Mouse (Mus musculus): ENCODE data around the gene Gmfg.

Gene Gmfg

DNA sequence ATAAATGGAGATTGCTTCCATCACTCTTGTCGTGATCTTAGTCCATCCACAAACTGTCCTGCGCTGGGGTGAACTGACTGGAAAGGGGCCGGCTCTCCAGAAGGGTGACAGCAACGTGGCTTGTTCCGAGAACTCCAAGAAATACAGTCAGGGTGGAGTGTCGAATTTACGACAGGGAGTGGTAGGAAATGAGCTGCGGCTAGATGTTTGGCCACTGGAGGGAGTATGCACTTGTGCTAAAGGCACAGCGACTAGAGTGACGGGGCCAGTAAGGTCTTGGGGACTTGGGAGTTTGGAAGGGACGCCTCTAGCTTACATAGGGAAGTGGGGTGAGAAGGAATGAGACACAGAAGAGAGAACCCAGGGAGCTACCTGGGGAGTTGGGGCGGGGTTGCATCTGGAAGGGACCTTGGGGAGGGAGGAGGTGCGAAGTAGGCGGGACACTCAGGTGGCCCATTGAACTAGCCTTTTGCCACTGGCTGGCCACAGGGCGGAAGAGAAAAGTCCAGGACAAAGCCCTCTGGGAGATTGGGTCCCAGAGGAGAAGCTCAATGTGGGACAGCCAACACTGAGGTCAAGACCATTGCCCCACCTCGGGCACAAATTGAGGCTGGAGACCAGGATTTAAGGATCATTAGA lies at the start of gene Gmfg:
Gene Gmfg (plus strand): TSS at position 516 of the 639 bp plus-strand sequence.
- peak; percentile 65 for DNase-seq

DNA sequence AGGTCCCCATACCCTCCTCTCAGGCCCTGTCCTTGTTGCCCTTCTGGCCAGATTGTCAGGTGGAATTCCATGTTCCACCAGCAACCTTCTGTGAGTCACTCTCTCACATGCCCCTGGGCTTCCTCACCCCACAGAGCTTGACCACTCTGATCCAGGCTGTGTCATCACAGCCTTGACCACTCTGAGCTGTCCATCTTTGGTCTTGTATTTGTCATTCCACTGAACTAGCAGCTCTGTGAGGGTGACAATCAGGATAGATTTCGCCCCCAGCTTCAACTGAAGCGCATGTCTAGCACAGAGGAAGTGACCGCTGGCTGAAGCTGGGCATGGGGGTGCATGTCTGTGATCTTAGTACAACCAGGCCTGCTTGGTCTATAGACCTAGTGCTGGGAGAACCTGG lies 46.9 kb upstream of the Gmfg start:
- DNase-seq = no peak

DNA sequence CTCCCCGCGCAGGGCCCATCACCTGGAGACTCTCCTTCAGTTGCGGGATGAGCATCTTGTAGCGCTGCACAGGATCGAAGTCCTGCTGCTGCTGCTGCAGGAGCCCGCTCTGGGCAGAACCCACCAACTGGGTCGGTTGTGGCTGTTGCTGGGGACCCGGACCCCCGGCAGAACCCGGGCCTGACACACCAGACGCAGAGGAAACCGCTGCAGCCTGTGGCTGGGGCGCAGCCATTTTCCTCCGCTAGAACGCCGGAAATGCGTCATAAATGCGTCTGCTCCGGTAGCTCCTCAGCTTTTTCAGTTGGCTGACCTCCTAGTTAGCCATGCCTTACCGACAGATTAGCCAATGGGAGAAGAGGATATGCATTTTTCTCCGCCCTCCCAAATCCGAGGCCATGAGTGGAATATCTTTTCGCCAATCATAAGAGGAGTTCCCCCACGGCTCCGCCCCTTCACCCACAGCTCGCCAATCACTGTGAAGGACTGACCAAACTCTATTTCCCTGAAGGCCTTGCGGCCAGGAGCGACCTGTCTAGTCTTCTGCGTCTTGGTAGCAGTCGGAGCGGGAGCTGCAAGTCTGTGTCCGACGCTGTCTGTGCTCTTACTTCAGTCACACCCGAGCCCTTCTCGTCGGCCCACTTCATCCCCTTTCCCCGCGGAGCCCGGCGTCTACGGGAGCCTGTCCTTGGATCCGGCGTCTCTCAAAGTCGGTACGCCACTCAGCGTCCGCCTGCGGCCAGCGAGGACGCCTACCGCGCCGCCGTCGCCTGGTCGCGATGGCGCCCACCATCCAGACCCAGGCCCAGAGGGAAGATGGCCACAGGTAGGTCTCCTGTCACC lies 44.6 kb upstream of the Gmfg start, which contains the start of the genes Med29 and Paf1:
Gene Med29 (minus strand): TSS at position 280 of the 843 bp plus-strand sequence.
Gene Paf1 (plus strand): TSS at position 523 of the 843 bp plus-strand sequence.
- DNase-seq = peak; percentile 97

DNA sequence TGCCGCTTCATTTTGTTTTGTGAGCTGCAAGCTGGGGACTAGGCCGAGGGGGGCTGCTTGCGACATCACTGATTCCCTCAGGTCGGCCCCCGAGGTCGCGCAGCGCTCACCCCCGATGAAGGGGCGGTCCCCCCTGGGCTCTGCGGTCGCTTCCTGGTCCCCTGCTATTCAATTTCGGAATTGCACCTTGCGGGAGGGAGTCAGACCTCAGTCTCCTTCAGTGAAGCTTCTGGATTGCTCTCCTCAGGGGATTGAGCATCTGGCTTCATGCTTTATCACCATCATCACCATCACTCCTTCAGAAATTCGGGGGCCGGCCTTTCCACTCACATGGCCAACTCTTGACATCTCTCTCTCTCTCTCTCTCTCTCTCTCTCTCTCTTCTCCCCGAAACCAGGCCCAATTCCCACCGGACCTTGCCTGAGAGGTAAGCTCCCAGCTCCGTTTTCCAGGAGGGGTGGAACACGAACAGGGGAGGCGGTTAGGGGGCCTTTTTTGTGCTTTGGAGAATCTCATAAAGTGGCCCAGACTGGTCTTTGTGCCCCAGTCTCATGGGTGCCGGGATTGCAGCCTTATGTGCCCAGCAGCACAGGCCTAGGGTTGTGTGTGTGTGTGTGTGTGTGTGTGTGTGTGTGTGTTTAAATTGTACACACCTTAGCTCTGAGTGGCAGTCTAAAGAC lies 43.8 kb upstream of the Gmfg start:
- DNase-seq = no peak

DNA sequence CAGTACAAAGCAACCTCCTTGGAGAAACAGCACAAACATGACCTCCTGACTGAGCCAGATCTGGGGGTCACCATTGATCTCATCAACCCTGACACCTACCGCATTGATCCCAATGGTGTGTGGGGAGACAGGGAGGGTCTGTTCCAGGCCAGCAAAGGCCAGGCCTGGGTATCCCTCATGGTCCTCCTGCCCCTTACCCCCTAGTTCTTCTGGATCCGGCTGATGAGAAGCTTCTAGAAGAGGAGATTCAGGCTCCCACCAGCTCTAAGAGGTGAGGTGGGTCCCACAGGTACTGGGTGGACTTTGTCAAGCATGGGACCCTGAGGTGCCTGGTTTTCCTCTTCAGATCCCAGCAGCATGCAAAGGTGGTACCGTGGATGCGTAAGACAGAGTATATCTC lies 41.8 kb upstream of the Gmfg start:
- no peak for DNase-seq

DNA sequence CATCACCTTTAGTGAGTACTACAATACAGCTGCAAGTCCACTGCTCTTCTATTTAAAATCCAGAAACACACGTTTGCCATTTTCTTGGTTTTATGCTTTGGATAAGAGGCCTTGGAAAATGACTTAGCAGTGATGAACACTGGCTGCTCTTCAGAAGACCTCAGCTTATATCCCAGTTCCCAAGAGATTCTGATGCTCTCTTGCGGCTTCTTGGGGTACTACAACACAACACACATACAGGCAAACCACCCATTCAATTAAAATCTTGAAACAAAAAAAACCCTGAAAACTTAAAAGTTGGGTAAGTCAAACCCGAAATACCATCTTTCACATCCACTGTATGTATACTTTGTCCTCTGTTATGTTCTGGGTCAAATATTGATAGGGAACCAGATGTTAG lies 39.2 kb upstream of the Gmfg start:
- no peak for DNase-seq

DNA sequence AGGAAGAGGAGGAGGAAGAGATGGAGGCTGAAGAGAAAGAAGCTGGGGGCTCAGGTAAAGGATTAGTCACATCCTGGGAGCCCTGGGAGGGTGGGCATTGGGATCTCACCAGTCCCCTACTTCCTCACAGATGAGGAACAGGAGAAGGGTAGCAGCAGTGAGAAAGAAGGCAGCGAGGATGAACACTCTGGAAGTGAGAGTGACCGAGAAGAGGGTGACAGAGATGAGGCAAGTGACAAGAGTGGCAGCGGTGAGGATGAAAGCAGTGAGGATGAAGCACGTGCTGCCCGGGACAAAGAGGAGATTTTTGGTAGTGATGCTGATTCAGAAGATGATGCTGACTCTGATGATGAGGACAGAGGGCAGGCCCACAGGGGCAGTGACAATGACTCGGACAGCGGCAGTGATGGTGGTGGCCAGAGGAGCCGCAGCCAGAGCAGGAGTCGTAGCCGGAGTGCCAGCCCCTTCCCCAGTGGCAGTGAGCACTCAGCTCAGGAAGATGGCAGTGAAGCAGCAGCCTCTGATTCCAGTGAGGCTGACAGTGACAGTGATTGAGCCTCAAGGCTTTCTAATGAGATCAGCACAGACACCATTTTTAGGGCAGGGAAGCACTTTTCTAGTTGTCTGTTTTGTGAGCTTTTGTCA lies 38.4 kb upstream of the Gmfg start:
- DNase-seq = no peak

DNA sequence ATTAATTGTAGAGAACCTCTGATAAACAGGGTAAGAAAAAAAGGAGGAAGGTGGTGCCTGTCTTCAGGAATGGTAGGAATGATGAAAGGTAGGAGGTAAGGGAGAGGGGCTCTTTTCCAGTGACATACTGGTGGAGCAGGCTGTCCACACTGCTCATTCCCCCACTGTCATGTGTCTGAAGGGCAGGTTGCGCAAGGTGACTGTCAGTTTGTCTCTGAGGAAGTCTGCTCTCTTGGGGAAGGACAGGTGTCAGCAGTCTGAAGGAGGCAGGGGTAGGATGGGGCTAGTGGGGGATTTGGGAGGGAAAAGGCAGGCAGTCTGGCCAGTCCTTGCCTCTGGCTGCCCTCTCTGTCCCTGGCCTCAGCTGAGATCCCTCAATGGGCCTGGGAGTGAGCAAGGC lies 36.2 kb upstream of the Gmfg start:
- no peak for DNase-seq

DNA sequence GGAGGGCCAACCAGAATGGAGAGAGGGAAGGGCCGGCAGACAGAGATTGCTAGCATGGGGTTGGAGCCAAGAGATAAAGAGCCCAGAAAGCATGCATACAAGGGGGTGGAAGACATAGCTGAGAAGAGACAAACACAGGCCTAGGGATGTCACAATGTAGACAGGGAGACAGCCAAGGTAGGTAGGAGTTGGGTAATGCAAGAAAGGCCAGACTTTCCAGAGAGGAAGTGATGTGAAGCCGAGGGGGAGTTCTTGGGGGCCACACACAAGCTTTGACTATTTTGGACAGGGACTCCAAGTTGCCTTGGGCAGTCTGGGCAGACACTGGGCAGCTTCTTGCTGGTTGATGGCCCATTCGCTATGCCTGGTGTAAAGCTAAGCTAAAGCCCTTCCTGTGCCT lies 35.3 kb upstream of the Gmfg start:
- DNase-seq = no peak

DNA sequence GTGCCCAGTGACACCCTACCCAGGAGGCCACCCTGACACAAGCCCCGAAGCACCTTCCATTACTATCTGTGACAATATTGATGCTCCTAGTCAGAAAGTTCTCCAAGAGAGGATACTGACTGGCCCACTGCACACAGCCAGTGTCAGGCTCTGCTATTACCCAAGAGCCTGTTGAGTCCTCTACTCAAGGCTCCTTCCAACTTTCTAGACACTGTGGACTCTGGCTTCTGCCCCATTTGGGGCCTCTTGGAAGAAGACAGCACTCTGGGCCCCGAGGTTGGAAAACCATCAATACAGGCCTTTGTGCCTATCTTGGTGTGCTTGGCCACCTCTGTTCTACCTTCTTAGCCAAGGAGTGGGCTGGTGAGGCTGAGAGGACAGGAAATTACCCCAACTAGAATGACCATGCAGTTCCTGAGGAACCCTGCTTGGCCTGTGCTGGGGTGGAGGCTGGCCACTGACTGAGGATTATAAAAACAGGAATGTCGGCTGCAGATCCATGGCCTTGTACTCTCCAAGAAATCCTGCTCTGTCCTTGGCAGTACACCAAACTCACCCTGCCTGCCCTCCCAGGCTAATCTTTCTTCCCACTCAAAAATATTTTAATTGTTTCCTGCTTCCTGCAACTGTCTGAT lies 26.3 kb upstream of the Gmfg start:
- DNase-seq = no peak

DNA sequence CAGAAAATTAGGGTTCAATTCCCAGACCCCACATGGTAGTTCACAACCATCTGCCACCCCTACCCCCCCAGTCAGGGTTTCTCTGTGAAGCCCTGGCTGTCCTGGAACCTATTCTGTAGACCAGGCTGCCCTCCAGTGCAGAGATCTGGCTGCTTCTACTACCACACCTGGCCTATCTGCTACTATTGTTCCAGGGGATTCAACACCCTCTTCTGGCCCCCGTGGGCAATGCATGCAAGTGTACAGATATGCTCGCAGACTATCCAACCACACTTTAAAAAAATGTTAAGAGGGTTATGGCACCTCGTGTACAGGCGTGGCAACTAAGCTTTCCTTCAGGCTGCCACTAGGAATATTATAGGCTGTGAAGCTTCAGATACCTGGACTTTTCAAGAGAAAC lies 24.4 kb upstream of the Gmfg start:
- DNase-seq = no peak

DNA sequence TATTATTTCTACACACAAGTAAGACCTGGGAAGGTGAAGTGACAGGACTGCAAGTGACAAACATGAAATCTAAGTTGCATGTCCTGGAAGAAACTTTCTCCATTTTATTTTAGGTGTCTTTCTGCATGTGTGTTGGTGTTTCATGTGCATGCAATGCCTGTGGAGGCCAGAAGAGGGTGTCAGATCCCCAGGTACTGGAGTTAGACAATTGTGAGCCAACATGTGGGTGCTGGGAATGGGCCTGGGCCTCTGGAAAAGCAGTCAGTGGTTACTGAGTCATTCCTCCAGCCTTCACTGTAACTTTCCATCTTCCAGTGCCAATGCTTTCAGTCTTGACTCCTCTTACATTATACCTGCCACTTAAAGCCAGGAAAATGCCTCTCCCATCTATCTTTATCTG lies 19.9 kb upstream of the Gmfg start:
- no peak for DNase-seq

DNA sequence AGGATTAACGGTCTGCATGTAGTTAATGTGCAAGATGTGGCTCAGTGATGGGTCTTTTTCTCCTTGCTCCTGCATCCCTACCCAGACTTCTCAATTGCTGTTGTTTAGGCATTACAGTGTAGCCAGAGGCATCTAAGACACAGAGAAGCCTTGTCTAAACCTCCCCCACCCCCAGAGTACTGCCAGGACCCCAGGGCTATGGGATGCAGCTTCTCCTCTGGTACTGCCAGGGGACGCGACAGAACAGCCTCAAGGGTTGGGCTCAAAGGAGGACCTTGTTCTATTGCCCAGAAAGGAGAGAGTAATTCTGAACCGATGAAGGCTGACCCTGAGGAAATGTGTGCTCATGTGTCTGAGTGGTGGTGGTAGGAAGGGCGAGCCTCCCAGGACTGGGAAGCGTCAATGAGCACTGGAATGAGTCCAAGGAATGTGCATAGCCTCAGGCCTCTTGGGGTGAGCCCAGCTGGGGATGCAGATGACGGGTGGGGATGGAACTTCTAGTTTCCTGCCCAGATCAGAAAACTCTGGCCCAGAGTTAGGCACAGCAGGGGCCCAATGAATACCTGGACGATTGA lies 19.1 kb upstream of the Gmfg start:
- no peak for DNase-seq

DNA sequence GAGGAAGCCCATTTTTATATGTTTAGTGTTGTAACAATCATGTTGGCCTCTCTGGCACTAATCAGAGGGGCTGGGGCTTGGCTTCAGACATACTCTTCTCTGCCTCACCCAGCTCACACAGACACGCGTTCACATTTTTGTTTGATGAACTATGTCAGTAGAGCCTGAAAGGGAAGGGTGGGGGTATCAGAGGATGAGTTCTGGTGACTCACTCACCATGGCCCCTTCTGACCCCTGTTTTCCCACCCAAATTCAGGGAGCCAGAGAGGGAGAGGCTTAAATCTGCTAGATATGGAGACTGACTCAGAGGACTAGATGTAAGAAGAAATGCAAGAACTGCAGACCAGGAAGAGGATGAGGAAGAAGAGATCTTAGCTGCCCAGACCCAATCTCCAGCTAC lies 17.8 kb upstream of the Gmfg start:
- DNase-seq = no peak

DNA sequence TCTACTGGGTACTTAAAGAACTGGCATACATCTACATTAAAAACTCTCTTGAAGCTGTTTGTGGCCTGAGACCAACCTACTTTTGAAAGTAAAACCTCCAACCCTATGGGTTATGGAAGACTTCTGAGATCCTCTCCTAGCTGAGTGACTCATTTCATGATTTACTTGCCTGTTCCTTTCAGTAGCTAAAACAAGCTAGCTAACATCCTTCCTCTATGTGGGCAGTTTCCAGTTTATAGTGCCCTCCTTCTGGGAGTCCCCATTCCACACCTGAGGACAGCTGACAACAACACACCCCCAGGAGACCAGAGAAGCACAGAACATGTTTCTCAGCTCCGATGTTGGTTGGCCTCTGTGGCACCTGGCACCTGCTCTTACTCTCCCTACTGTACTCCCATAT lies 14.2 kb upstream of the Gmfg start:
- no peak for DNase-seq

DNA sequence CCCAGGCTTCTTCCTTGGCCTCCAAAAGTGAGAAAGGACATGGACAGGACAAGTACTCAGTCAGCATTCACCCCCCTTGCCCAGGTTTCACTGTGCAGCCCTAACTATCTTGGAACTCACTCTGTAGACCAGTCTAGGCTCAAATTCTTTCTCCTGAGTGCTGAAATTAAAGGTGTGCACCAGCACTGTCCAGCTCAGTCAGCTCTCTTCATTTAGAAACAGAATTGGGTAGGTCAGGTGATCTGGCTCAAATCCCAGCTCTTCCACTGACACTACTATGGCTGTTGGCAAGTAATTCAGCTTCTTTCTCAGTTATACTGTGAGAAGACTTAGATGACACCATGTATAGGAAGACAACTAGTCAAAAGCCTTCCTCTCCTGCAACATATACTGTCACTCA lies 9.5 kb upstream of the Gmfg start:
- DNase-seq = no peak

DNA sequence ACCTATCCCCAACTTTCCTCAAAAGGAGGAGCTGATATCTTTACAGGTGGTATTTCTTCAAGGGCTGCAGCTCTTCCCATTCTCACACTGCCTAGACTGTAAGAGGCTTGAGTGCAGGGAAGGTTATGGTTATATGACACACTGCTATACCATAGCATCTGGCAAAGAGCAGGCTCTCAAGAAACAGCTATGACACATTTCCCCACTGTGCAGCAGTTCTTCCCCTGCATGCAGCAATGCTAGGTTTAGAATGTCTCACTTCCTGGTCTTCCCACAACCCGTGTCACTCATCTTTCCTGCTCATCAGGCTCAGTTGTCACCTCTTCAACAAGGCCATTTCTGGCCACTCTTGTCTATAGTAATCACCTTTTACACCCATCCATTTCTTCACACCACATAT lies 6.7 kb upstream of the Gmfg start:
- DNase-seq = no peak

DNA sequence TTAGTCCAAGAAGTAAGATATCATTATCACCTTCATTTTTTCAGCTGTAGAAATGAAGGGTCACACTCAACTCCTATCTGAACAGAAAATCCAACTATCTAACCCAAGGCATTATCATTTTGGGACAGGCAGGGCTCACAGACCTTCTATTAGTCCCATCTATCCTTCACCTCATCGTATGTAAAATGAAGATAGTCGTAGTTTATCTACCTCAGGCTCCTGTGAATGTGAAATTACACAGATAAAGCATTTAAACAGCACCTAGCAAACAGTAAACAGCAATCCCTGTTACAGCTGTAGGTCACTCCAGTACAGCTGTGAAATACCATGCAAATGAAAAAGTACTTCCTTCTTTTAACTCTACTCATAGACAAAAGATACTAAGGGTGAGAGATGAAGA lies 5.0 kb upstream of the Gmfg start:
- no peak for DNase-seq

DNA sequence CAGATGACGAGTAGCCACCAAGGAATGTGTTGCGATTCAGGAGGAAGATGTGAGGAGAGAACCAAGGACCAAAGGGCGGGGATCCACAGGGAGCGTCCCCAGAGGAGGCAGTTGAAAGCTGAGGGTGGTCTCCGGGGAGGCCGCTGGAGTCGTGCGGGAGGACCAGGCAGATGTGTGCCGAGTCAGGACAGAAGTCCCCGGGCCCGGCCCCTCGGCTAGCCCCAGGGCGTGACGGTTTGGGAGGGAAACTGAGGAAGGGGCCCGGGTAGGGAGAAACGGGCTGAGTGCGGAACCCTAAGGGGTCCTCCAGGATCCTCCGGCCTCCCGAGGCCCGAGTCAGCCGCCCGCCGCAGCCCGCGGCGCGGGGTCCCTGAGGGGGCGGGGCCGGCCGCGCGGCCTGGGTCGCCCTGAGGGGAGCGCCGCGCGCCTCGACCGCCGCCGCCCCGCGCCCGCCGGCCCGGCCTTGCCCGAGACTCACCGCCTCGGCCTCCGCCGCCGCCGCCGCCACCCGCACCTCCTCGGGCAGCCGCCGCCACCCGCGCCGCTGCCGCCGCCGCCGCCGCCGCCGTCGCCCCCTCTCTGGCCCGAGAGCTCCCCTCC lies 1.5 kb upstream of the Gmfg start:
- no peak for DNase-seq

DNA sequence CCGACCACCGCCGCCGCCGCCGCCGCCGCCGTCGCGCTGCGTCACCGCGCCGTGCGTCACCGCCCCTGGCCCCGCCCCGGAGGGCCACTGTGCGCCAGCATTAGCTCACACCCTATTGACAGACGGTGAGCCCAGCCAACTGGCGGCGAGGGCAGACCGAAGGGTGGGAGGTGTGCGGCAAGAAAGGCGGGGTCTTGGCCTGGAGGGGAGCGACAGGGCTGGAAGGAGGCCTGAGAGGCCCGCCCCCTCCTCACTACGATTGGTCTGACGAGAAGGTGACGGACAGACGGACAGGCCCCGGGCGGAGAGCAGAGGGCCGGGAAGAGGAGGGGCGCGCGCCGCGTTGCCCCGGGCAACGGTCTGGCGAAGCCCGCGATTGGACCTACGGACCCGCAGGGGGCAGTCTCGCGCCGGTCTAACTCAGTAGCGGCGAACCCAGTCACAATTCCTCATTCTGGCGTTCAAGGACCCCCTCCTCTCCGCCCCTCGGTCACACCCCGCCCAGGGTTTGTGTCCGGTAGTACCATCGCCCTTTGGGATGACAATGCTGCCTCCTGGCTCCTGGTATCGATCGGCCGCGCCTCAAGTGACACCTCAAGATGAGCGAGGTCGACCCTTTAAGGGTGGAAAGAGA lies 859 bp upstream of the Gmfg start:
- peak; percentile 100 for DNase-seq

DNA sequence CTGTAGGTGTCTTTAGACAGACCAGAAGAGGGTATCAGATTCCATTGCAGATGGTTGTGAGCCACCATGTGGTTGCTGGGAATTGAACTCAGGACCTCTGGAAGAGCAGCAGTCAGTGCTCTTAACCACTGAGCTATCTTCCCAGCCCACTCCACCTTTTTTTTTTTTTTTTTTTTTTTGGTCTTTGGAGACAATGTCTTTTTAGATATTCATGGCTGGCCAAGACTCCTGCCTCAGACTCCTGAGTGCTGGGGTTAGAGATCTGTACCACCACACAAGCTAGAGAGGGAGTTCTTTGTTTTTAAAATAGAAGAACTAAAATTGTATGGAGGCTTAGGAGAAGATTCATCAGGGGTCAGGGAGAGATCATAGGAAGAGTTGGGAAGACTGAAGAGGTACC lies 717 bp downstream of the Gmfg start:
- no peak for DNase-seq

DNA sequence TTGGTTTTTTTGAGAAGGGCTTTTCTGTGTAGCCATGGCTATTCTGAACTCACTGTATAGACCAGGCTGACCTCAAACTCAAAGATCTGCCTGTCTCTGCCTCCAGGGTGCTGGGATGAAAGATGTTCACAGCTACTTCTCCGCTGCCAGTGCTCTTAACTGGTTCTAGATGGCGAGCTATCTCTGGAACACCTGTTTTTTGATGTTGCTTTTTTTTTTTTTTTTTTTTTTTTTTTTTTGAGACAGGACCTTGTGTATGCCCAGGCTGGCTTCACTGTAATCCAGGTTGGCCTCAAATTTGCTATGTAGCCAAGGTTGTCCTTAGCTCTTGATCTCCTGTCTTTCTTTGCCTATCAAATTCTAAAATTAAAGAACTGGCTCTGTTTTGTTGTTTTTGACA lies 1.5 kb downstream of the Gmfg start:
- DNase-seq = no peak
